13 mouse cellular contexts compared by ENCODE assay signal in the genomic region with DNA sequence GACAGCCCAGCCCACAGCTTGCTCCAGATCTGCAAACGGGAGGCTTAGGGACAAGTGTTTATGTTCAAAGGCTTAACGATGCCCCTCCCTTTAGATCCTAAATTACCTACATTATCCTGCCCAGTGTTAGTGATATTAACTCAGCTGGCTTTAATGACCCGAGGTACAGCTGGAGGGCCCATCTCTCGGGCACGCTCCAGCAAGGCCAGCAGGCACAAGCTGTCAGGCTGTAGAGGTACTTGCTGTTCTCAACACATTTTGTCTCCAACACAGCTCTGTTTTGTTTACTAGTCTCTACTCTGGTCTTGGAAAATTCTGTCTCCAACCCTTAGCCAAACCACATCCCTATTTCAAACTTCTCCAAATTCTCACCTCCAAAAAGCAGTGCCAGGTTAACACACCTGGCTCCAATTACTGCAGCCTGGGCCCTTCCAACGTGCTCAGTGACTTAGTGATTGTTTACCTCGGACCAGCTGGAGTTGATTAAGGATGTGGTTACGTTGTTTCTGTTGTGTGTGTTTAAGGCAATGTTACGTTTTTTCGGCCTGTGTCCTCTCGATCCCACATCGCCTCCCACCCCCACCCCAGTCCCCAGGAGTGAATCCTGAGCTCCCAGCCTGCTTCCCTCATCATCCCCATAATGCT.
DNase-seq lines count a peak whose midpoint lies in the region; ATAC-seq and TF ChIP-seq lines count a peak whose summit lies in the region.
"Had no signal": no experiment of that assay in that cellular context is flagged by ENCODE, and none has a peak within 500 bp of the region (broad histone marks: within the 10 kb centered on the region; RNA-seq: fewer than 3 reads in every experiment).

No protein-coding gene starts in this region.

- H3K27me3 ChIP-seq in forebrain, embryonic 10.5 days (ENCODE audit: poor library complexity, severe bottlenecking), result no peaks in the 10 kb centered on the region
- no peaks in the 10 kb centered on the region for H3K27me3 ChIP-seq in forebrain, embryonic 15.5 days
- H3K27me3 ChIP-seq: forebrain, embryonic 12.5 days; midbrain, embryonic 15.5 days had no signal

- H3K9ac ChIP-seq in forebrain, embryonic 15.5 days (replicated peaks), result no peak overlapping the region
- H3K9ac ChIP-seq: forebrain, embryonic 12.5 days; midbrain, embryonic 15.5 days had no signal

- peaks cover 30% of the 10 kb centered on the region for H3K4me1 ChIP-seq in forebrain, embryonic 10.5 days
- no peaks in the 10 kb centered on the region for H3K4me1 ChIP-seq in forebrain, embryonic 15.5 days
- H3K4me1 ChIP-seq: midbrain, embryonic 15.5 days had no signal

- WGBS in forebrain, embryonic 10.5 days, result 51% methylated on average over 12 of the region's 12 CpGs
- 48% methylated on average over 12 of the region's 12 CpGs for WGBS in forebrain, embryonic 15.5 days

- H3K4me3 ChIP-seq in forebrain, embryonic 10.5 days, result no peak overlapping the region
- no peak overlapping the region for H3K4me3 ChIP-seq in forebrain, embryonic 15.5 days
- H3K4me3 ChIP-seq in layer of hippocampus, adult 2 months, result no peak overlapping the region
- H3K4me3 ChIP-seq: forebrain, embryonic 12.5 days; midbrain, embryonic 15.5 days had no signal

- peak; percentile 33 for DNase-seq in forebrain, embryonic 10.5 days (ENCODE audit: extremely low spot score, low spot score)
- DNase-seq in layer of hippocampus, adult 2 months (ENCODE audit: low spot score in 2 of 2), result no peak
- DNase-seq in layer of hippocampus, adult 9-11 months, result no peak
- DNase-seq in forelimb bud, embryonic 11.5 days (ENCODE audit: low read depth, low spot score), result peak; percentile 92
- peak; percentile 48 for DNase-seq in mesoderm, embryonic 11.5 days (ENCODE audit: low read depth, low spot score)
- DNase-seq: adrenal gland, adult 2 months; cerebellum, adult 18-20 months; kidney, adult 9 months had no signal

- no peak for TF ChIP-seq CTCF in layer of hippocampus, adult 2 months (conservative IDR thresholded peaks at IDR 0.05)

- no peak overlapping the region for H3K4me2 ChIP-seq in forebrain, embryonic 15.5 days (replicated peaks)
- H3K4me2 ChIP-seq: forebrain, embryonic 12.5 days; midbrain, embryonic 15.5 days had no signal

- H3K9me3 ChIP-seq in forebrain, embryonic 10.5 days, result no peaks in the 10 kb centered on the region
- H3K9me3 ChIP-seq in forebrain, embryonic 15.5 days, result no peaks in the 10 kb centered on the region
- H3K9me3 ChIP-seq: forebrain, embryonic 12.5 days; midbrain, embryonic 15.5 days had no signal

- no peaks in the 10 kb centered on the region for H3K36me3 ChIP-seq in forebrain, embryonic 10.5 days (replicated peaks)
- no peaks in the 10 kb centered on the region for H3K36me3 ChIP-seq in forebrain, embryonic 15.5 days
- H3K36me3 ChIP-seq: forebrain, embryonic 12.5 days; midbrain, embryonic 15.5 days had no signal

- H3K27ac ChIP-seq in forebrain, embryonic 10.5 days, result no peak overlapping the region; the same call in 1 of the 2 replicates
- H3K27ac ChIP-seq in forebrain, embryonic 15.5 days (replicated peaks), result no peak overlapping the region
- H3K27ac ChIP-seq in layer of hippocampus, adult 2 months, result peak overlapping the region; percentile 48; the same call in 1 of the 2 replicates
- H3K27ac ChIP-seq: forebrain, embryonic 12.5 days; midbrain, embryonic 15.5 days had no signal

- ATAC-seq in forebrain, embryonic 15.5 days (replicated peaks), result no peak
- ATAC-seq in inflammation-experienced regulatory T-cells, adult 6 months, result no peak
- no peak for ATAC-seq in megakaryocyte-erythroid progenitor cell, adult 5-6 weeks (replicated peaks; ENCODE audit: low FRiP score, low TSS enrichment, poor library complexity, severe bottlenecking)
- ATAC-seq: midbrain, embryonic 15.5 days had no signal

Comparison
In these comparisons a context has a peak if more than half of its experiments do, and no peak if none do; other contexts are left out.
1. DNase-seq: peak in forebrain, embryonic 10.5 days (single experiment), forelimb bud, embryonic 11.5 days (single experiment) and mesoderm, embryonic 11.5 days (single experiment); none in layer of hippocampus, adult 2 months (0 of 2) and layer of hippocampus, adult 9-11 months (single experiment).